Mouse (Mus musculus) bone marrow macrophage, adult 2 months (primary cell): ENCODE measurements at regions not wholly inside any gene's neighbourhood (a gene's known extent, or its start where the extent isn't known, plus 50 kb on each side); places are given as distances from the start of the nearest gene placed in this dataset.

ENCODE experiments used
- CTCF ChIP-seq: IDR thresholded peaks from 2 replicates; pipeline ENCODE4 v1.5.1; 2012; ENCODE audit warnings: low read depth, mild to moderate bottlenecking, low read length, moderate library complexity
- POLR2A ChIP-seq: IDR thresholded peaks from 2 replicates; pipeline ENCODE4 v1.6.1; 2012; ENCODE audit warnings: mild to moderate bottlenecking, low read depth, low read length, borderline replicate concordance

DNA sequence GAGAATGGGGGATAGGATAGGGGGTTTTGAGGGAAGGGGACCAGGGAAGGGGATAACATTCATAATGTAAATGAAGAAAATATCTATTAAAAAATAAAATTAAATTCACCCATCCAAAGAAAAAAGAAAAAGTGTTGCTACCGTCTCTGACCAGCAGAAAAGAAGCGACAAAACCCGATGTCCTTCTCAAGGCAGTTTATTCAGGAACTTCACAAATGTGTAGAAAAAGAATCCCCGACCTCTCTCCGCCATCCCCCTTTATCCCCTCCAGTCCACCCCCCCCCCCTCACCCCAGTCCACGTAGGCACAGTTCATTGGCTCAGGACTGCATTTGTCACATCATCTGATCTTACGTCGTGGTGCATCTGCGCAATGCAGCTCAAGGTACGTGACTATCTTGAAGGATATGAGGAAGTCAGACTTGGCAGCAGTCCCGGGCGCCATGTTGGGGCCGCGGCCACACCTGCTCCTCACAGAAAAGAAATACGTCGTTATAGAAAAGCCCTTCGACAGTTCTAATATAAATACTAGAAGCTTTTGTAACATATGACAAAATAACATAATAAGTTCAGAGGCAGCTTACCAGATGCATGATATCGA, 750.3 kb downstream of the Kcnj2 start:
- TF ChIP-seq CTCF: no peak
- TF ChIP-seq POLR2A: no peak
